Mouse (Mus musculus): ENCODE measurements at regions not wholly inside any gene's neighbourhood (a gene's known extent, or its start where the extent isn't known, plus 50 kb on each side); places are given as distances from the start of the nearest gene placed in this dataset.
"Not testable (repeated sequence)": the region's sequence is repeated elsewhere in the genome, so short reads cannot be mapped to it uniquely, and the experiment has no call there.

DNA sequence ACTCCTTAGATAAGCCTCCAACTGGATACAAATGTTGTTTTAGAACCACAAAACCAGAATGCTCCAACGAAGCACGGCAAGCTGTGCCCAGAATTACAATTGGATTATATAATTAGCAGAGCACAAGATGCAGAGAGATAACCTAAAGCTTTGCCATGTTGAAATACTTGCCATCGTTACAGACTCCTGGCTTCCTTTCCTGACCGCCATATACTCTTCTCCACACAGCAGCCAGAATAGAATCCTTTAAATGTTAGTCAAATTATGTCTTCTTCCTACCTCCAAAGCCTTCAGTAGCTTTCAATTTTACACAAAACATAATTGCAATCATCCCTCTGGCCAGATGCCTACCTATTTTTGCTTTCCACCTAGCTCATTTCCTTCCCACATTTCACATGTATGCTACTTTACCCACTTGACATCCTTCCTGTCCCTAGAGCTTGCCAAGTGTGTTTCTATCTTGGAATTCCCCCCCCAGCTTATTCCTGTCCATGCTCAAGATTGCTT lies 52.8 kb upstream of the G2e3 start:
- in situ Hi-C loops (cut with MboI, MseI): no loop called here

DNA sequence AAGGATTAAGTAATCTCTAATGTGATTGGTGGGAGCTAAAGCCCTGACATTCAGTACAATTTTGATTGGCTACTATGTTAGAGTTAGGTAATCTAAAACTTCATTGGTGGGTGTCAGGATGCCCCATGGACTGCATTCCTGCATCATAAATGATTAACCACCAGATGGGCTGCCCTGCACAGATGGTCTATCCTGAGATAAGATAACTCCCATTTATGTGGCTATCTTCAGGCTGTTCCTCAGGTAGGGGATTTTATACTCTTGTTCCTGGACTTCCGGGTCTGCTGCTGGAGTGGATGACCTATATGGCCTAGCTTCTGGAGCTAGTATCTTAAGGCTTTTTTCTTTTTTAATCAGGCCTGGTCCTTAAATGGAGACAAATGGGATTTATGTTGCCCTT lies 69.5 kb upstream of the G2e3 start:
- in situ Hi-C loops (cut with MboI, MseI): no loop called here

DNA sequence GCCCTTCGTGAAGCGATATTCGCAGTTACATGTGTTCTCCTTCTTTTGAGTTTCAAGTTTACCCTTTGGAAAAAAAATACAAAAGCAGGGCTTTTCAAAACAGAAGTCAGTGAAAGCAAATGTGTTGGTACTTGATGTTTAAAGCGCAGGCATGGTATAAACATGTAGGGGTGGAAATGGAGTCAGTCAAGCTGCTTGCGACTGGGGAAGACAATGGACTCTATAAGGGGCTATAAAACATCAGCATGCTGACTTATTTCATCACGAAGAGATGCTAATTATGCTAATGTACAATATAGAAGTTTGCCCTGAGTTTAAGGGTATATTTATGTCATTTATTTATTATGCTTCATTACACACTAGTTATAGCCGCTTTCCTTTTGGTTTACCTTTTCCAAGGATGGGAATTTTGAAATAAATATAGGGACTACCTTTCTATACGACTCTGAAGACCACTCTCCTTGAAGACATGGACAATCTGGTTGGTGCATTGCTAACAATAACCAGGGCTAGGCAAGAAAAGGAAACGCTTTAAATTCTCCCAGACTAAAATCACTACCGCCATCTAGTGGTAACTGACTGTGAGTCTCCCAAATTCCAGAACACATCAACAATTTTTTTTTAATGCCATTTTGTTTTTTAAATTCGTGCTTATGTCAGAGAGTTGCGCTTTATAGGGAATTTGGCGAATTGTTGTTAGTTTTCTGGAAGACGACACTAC lies 71.9 kb upstream of the G2e3 start:
- in situ Hi-C loops (cut with MboI, MseI): no loop called here

DNA sequence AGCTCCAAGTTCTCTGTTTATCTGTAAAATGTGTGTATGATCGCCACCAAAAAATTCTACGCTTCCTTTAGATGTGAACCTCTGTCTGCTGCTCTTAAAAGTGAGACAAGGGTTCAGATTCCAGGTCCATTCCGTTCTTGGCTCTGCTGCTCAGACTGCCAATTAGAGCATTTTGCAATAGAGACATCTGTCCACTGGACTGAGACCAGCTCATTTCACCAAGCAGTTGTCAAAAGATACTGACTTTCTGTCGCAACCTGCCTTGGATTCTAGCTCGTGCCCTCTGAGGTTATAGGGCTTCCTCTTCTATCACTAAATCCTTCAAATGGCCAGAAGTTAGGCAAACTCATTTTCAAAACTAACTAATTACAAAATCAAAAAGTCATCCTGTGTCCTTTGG lies 74.4 kb upstream of the G2e3 start:
- in situ Hi-C loops (cut with MboI, MseI): no loop called here

DNA sequence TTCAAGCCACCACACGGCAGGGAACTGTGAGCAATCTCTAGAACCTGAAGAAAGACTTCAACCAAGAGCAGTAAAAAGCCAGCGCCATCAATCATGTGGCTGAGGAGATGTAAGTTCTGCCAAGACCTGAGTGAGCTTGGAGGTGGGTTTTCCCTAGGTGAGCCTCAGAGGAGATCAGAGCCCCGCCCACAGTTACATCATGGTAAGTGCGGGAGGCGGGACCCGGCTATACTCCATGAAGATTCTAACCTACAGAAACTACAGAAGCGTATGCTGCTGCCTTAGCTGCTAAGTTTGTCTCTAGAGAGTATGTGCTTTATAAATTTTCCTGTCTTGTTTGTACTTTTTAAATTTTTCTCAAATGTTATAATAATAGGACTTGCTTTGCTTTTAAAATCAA lies 105.0 kb upstream of the G2e3 start:
- in situ Hi-C loops (cut with MboI, MseI): no loop called here

DNA sequence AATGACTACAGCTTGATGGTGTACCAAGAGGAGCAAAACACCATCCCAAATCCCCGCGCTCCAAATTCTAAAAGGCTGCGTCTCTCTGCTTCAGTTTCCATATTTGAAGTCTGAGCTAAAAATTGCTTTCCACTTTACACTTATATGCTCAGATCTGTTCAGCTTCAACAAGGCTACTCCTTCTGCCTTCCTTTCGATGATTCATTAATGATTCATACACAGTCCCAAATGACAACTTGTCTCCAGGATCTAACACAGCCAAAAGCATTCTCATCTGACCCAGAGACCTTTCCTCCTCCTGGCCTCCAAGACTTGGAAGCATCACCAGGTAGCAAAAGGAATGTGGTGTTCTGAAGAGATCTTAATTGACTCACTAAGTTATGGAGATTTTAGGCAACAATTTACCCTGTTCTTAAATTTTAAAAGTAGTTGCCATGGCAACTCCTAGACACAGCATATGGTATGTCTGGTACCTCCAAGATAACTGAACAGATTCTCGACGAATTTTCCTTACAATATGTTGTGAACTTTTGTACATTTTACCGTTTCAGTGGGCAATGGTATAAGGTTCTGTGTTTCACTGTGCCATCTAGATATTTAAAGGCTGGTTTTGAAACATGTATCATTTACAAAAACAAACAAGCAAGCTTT lies 106.6 kb upstream of the G2e3 start:
- in situ Hi-C loops (cut with MboI, MseI): no loop called here

DNA sequence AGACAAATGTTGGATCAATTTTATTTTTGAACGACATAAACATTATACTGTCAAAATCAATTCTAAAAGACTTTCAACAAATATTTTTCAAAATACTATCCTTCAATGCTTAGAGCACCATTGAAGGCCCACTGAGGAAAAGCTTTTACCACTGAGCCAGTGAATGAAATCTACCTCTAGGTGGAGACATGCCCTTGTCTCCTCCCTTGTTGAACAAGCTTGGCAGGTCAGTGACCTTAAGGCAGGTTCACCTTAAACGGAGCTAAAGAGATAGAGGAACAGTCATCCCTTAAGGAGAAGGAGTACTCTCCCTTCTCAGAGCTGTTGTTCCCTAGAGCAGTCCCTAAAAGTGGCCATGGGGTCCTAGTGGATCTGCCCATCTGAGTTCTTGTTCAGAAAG lies 136.2 kb upstream of the G2e3 start:
- in situ Hi-C loops (cut with MboI, MseI): no loop called here

DNA sequence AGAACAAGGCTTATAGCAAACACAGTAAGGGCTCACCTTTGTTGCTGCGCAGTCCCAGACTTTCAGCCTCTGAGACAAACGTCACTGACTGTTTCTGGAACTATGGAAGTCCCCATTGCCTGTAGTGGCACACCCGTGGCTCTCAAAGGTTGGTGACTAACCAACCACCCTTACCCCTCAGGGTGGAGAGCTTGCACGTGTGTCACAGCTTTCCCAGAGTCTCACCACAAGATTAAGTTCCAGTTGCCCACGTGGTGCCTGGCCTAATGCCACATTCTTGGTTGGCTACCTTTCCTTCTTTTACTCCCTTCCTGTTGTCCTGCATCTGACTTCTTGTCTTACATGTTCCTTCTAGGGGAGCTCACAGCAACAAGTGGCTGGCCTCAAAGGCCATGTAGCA lies 151.6 kb upstream of the G2e3 start:
- in situ Hi-C loops (cut with MboI, MseI): no loop called here

DNA sequence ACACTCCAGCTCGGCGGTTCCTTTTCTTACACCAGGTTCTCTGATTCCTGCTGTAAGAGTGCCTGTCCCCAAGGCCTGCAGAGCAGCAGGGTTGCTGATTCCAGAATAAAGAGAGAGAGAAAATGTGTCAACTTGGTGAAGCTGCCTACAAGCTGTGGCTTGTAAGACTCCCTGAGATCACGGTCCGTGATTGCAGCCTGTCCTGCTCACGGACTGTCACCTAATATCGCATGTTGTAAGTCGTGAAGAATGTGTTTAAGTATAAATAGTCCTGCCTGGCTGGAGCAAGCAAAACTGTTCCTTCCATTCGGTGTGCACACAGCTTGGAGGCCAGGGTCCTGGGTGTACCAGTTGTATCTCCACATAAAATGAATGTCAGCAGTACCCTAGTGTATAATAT lies 152.7 kb upstream of the G2e3 start:
- in situ Hi-C loops (cut with MboI, MseI): no loop called here

DNA sequence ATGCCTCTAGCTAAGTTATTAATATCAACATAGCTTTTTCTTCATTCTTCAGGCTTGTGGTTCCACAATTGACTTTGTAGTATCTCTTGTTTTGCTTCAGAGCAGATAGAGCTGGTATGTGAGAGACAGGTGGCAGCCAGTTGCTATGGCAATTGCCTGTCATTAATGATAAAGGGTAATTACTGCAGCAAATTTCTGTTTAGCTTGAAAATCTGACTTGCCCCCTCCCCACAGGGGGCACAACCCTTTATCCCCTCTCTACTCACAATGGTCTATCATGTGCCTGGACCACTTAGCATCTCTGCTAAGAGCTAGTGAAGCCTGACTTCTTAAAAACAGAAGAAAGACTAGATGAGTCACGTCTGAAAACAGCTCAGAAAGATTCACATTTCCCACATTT lies 157.1 kb upstream of the G2e3 start:
- in situ Hi-C loops (cut with MboI, MseI): no loop called here

DNA sequence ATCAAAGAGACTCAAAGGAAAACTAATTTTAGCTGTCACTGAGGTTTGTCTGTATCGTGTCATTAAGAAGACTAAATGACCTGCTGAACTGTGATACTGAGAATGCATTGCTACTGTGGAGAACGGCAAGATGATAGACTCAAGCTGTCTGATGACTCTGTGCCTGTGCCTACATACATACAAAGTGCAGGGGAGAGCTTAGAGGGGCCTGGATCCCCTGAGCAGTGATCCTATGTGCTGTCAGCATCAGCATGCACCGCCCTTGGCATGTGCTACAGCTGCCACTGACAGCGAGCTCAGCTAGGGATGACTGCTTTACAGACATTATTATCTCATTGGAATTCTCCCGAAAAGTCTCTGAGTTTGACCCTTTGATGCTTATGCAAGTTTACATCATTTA lies 157.7 kb upstream of the G2e3 start:
- in situ Hi-C loops (cut with MboI, MseI): no loop called here

DNA sequence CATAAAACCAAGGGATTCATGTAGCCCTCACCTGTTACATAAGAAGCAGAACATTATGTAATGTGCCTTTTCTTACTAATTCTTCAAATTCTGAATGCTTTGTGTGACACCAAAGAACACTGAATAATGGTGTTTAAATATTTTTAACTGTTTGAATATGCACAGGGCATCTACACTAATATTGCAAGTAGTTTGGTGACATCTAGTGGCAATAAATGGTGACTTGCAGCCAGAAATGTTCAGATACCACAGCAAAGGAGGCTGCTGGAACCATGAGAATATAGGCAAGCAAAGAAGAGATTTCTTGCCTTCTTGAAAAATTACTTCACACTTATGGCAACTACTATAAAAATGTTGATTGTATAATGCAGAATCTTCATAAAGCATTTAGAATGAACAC lies 159.6 kb upstream of the G2e3 start:
- in situ Hi-C loops (cut with MboI, MseI): no loop called here

DNA sequence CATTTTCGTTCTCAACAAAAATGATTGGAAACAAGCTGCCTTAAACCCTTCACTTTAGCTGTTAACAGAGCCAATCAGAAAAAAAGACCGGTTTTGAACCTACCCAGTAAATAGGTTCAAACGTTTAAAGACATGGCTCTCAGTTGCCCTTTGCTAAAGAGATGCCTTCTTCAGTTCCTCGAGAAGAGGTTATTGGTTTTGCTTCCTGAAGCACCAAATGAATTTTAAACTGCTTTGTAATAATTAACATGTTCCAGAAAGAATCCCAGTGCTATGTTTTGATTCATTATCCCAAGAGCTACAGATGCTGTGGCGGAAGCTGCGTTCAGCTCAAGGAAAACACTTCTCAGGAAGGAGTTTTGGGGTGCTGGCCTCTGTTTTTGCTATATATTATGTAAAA lies 160.1 kb upstream of the G2e3 start:
- in situ Hi-C loops (cut with MboI, MseI): no loop called here

DNA sequence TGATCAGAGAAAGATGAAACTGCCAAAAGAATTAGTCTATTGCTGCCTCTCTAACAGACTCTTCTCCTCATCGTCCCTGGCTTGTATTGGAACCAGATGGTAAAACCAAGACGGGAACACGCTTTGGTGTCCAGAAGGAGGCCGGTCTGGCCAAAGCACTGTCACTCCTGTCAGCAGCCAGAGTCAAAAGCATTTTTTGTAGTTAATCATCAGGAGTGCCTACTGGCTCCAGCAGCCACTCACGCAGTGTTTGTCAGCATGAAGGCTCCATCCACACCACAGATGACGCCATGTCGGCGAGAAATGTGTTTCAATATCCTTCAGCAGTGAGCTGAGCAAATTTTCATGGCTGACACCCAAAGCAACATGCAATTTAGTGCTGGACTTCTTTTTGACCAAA lies 162.1 kb upstream of the G2e3 start:
- in situ Hi-C loops (cut with MboI, MseI): no loop called here

DNA sequence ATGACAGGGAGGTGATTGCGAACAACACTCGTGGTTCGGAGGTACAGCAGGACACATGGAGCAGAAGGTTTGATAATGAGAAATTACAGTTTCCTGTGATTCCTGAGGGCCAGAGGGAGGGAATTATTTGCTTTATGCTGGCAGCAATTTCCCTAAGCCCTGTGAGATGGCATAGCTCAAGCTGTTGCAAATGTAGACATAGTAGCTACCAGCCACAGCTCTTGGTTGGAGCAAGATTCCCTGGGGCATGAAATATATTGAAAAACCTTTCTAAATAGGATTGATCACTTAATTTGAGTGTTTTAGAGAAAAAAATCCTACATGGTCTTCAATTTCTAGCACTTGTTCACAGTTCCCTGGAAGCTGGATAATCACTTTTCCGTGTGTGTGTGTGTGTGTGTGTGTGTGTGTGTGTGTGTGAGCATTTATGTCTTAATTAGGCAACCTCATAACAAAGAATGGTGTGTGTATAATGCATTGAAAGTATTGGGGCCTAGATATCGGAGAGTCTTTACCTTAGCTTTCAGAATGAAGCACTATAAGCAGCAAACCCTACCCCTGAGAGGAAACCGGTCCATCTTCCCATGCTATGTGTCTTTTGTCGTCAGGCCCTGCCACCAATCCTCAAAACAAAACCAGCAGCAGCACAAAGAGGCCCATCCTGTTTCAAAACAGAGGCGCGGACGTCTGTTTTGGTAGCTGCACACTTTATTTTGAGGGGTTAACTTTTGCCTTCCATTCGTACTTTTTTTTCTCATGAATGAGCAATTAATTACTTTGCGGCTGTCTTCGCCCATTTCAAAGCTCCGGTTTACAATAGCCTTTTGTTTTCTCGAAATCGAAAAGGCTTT lies 172.7 kb upstream of the G2e3 start:
- in situ Hi-C loops (cut with MboI, MseI): no loop called here

DNA sequence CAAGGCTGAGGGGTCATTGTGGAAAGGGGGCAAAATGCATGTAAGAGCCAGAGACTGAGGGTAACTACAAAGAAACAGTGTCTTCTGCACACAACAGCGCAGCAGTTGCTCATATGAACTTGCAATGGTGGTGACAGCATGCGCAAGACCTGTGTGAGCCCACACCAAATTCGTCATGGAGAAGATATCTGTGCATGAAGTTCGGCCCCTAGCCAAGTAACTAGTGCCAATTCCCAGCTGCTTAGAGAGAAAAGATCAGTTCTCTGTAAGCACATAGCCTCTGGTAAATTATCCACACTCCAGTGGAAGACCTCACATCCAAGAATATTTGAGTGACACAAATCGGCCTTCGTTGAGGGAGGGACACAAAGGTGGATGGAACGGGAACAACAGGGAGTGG lies 182.7 kb upstream of the G2e3 start:
- in situ Hi-C loops (cut with MboI, MseI): no loop called here

DNA sequence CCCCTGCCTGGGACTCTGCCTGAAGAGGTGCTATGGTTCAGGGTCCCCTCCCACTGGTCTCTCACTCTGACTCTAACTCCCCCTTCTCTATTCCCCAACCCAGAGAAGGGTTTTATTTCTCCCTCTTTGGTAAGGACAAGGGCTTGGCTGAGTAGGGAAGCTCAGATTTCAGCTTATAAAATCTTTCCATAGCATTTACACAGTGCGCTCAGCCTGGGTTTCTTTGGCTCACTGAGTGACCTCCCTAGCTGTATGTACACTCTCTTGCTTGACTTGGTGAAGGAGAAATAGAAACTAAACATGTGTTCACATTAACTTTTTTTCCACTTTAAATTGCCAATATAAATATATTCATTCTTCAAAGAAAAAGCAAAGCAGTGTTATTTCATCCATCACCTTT lies 186.9 kb upstream of the G2e3 start:
- in situ Hi-C loops (cut with MboI, MseI): no loop called here

DNA sequence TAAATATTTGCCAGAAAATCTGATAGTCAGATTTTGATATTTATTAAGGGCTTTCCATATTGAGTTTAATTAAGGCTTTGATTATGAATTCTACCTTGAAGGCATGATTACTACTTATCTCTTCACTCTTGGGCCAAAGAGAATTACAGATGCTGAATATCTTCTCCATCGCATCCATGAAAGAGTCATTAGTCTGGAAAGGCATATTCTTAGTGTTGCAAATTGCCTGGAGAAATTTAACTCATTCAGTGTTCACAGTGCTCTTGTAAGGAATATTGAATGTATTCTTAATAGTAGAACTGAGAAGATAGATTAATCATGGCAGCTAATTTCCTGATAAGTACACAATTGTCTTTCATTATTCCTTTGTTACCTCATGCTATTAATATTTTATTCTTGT lies 187.7 kb upstream of the G2e3 start:
- in situ Hi-C loops (cut with MboI, MseI): no loop called here

DNA sequence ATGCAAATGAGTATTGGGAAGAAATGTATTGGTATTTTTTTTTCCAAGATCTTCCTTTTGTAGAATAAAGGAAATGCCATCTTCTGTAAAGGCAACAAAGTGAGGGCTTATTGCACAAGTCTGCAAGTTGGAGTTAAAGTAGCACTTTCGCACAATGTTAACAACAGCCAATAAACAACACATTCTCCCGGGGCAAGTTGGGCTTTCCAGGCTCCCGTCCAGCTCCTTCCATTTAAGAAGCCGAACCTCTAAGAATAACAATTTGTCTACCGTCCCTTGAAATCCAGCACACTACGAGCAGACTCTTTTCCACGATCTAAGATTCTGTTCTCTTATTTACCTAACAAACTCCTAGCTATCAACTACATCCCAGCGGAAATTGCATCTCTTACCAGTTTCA lies 199.9 kb upstream of the G2e3 start:
- in situ Hi-C loops (cut with MboI, MseI): no loop called here

DNA sequence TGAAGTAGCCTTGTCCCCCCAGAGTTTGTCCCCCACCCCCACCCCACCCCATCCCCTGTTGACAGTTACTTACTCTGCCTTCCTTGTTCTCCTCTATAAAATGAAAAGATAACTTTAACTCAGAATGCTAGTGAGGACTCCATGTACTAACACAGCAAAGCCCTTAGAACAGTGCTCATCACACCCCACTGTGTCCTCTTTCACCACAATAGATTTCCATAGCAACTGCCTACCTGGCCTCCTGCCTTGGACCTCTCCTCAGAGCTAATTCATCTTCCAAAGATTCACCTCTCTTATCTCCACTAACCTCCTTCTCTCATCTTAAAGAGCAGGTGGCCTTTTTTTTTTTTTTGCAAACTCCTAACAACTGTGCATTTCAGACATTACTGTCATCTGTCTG lies 204.0 kb upstream of the G2e3 start:
- in situ Hi-C loops (cut with MboI, MseI): no loop called here

DNA sequence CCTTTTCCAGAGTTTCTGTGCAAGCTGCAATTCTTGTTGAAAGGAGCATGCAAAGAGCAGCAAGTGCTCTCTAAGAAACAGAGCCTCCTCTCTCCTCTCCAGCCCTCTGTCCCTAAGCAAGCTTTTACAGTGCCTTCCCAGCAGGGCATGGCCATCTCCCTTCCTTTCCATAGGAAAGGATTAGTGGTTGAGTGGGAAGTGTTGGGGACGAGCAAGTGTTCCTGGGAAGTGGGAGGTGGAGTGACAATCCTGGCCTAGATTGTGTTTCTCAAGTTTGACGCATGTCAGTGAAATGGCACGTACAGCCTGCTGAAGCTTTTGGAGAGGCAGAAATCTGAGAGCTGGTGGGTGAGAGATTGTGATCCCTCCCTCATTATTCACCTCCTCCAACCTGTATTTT lies 204.7 kb upstream of the G2e3 start:
- in situ Hi-C loops (cut with MboI, MseI): no loop called here

DNA sequence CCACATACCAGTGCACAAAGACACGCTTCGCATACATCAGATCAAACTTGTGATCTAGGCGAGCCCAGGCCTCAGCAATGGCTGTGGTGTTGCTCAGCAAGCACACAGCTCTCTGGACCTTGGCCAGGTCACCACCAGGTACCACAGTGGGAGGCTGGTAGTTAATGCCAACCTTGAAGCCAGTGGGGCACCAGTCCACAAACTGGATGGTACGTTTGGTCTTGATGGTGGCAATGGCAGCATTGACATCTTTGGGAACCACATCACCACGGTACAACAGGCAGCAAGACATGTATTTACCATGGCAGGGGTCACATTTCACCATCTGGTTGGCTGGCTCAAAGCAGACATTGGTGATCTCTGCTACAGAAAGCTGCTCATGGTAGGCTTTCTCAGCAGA lies 214.2 kb upstream of the G2e3 start:
- in situ Hi-C loops (cut with MboI, MseI): not testable (repeated sequence)

DNA sequence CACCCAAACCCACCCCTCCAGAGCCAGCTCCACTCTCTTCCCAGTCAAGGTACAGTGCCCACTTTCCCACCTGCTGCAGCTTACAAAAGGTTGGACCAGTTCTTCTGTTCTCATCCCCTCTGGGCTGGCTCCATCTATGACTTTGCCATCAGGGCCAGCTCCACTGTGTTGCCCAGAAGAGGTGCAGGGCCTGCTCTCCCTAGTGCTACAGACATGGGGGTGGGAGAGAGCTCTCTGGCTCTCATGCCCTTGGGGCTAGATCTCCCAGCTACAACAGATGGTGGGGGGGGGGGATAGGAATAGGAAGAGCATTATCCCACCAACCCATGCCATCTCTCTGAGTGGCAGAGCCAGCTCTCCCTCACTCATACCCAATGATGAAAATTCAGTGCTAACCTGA lies 219.6 kb upstream of the G2e3 start:
- in situ Hi-C loops (cut with MboI, MseI): no loop called here

Data from T-helper 2 cell (primary cell).